Mouse (Mus musculus) urinary bladder, adult 18-20 months (tissue): ENCODE results near the gene Sh3d19.
A peak's percentile ranks its signal among the peaks of the same experiment; 100 is the strongest.
"Not testable (repeated sequence)": the region's sequence is repeated elsewhere in the genome, so short reads cannot be mapped to it uniquely, and the experiment has no call there.

Experiments
- DNase-seq, 2 experiments: peaks; one replicate each; pipeline ENCODE4 v3.0.0; 2022; ENCODE audit warnings: low spot score in 2 of 2, mixed read lengths in 2 of 2

Gene Sh3d19

GRCm38 (mm10) chr3:86093213-86093845 lies 122.4 kb downstream of the Sh3d19 start:
- DNase-seq = no peak

GRCm38 (mm10) chr3:86093907-86094306 lies 123.0 kb downstream of the Sh3d19 start:
- DNase-seq = no peak

- DNase-seq = no peak
Measured at GRCm38 (mm10) chr3:86101956-86102355, 131.0 kb downstream of the Sh3d19 start.

GRCm38 (mm10) chr3:86103449-86104291 lies 132.8 kb downstream of the Sh3d19 start:
- no peak for DNase-seq

GRCm38 (mm10) chr3:86104433-86104832 lies 133.5 kb downstream of the Sh3d19 start:
- not testable (repeated sequence) for DNase-seq

- DNase-seq = no peak
Measured at GRCm38 (mm10) chr3:86104909-86105308, 134.0 kb downstream of the Sh3d19 start.

- DNase-seq = no peak
Measured at GRCm38 (mm10) chr3:86106086-86106632, 135.2 kb downstream of the Sh3d19 start.

GRCm38 (mm10) chr3:86107637-86108539 lies 137.0 kb downstream of the Sh3d19 start:
- DNase-seq = no peak

GRCm38 (mm10) chr3:86108576-86108975 lies 137.7 kb downstream of the Sh3d19 start:
- DNase-seq = no peak

GRCm38 (mm10) chr3:86109099-86109498 lies 138.2 kb downstream of the Sh3d19 start:
- no peak for DNase-seq

- DNase-seq = peak; percentile 19 to 36
Measured at GRCm38 (mm10) chr3:86110077-86110476, 139.2 kb downstream of the Sh3d19 start.

- no peak for DNase-seq
Measured at GRCm38 (mm10) chr3:86112766-86113165, 141.9 kb downstream of the Sh3d19 start.

GRCm38 (mm10) chr3:86114659-86115338 lies 143.9 kb downstream of the Sh3d19 start:
- DNase-seq = peak in 1 of 2 experiments; percentile 19

GRCm38 (mm10) chr3:86116951-86117350 lies 146.0 kb downstream of the Sh3d19 start:
- no peak for DNase-seq

- DNase-seq = no peak
Measured at GRCm38 (mm10) chr3:86119237-86119932, 148.5 kb downstream of the Sh3d19 start.

- no peak for DNase-seq
Measured at GRCm38 (mm10) chr3:86122156-86122555, 151.2 kb downstream of the Sh3d19 start.

GRCm38 (mm10) chr3:86123251-86123746 lies 152.4 kb downstream of the Sh3d19 start:
- DNase-seq = no peak

GRCm38 (mm10) chr3:86129757-86130156 lies 158.8 kb downstream of the Sh3d19 start:
- DNase-seq = peak; percentile 40 to 49

- DNase-seq = no peak
Measured at GRCm38 (mm10) chr3:86134939-86135638, 164.2 kb downstream of the Sh3d19 start.
